Mouse (Mus musculus) right cerebral cortex, postnatal 10 days (tissue): ENCODE results near the gene Ttll5.

Experiments
- DNase-seq, 2 experiments: peaks; one replicate each; pipeline ENCODE4 v3.0.0; 2021; ENCODE audit warnings: low spot score in 2 of 2

Gene Ttll5

DNA sequence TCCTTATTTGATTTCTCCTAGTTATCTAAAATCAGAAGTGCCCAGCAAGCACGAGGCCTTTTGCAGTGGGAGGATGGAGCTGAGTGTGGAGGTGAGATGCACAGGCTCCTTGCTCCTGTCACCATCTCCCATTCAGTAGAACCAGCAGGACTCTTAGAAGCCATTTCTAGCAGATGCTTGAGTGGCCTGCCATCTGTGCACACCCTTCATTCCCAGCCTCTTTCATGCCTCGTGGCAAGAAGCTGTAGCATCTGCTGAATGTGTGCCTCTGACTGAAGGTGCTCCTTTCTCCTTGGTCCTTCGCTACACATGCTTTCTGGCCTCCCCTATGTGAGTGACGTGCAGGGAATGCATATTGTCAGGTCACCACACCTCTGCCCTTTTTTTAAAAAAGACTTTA lies 143.9 kb downstream of the Ttll5 start:
- DNase-seq: no peak

GRCm38 (mm10) chr12:85969571-85969970 lies 145.1 kb downstream of the Ttll5 start:
- no peak for DNase-seq

DNA sequence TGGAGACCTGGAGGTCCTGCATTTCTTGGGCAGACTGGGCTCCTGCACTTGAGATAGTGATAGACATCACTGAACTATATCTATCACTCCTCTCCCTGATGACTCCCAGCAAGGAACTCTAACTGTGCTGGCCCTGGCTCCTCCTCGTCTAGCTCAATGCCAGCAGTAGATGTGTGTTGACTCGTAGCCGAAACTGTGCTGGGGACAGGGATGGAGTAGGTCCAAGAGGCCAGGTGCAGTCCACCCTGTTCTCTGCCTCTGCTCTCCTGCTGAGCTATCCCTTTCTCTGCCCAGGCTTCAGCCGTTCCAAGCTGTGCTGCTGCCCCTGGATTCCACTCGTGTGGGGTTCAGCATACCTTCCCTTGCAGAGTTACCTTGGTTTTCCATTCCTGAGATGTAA lies 145.7 kb downstream of the Ttll5 start:
- no peak for DNase-seq

GRCm38 (mm10) chr12:85970803-85971202 lies 146.3 kb downstream of the Ttll5 start:
- DNase-seq: no peak

GRCm38 (mm10) chr12:85971655-85972054 lies 147.2 kb downstream of the Ttll5 start:
- no peak for DNase-seq

DNA sequence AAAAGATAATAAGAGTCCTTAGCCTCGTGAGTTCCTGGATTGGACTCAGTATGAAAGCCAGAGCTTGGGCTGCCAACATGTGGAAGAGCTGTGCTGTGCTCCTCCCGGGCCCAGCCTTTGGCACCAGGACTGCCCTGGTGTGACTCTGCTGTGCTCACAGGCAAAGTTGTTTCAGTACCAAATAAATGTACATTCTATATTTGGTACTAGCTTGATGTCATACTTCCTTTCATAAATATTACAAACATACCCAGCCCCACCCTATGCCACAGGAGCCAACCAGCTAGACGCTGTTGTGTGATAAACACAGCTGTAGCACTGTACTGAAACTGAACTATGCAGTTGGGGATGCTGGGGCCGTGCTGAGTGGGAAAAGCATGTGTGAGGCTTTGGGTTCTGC lies 149.1 kb downstream of the Ttll5 start:
- DNase-seq: no peak

DNA sequence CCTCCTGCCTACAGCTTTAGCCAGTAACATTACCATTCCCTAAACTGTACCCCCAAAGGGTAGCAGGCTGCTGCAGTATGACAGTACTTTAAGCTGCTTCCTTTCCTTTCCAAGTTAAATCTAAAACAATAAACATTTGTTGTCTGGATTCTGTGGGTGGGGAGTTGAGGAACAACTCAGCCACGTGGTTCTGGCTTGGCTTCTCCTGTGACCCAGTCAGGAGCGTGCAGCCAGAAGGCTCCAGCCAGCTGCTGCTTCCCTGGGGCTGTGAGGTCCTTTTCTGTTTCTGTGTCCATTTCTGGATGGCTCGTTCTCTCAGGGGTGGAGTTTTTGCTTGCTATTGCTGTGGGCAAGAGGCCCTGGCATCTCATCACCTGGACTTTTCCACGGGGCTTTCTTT lies 149.6 kb downstream of the Ttll5 start:
- DNase-seq: no peak

DNA sequence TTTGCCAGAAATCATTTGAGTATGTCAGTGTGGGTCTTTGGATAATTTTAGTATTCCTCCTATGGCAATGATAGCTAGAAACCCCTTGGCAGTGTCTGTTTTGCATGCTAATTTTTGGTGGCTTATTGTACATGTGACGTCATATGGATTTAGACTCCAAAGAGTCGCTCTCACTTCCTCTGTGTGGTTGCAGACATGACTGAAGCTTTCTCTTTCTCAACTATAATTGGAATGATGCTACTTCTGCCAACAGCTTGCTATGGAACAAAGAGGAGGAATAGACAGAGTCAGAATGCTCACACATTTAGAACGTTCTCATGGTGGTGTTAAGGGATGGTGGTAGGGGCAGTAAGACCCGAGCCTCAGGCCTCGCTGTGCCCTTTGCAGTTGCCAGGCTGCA lies 155.5 kb downstream of the Ttll5 start:
- no peak for DNase-seq

- no peak for DNase-seq
Observed at GRCm38 (mm10) chr12:85985524-85985923, 161.1 kb downstream of the Ttll5 start.

- no peak for DNase-seq
Observed at GRCm38 (mm10) chr12:85986024-85986423, 161.6 kb downstream of the Ttll5 start.

GRCm38 (mm10) chr12:85986540-85987443 lies 162.3 kb downstream of the Ttll5 start:
- DNase-seq: no peak

GRCm38 (mm10) chr12:85987444-85987889 lies 163.0 kb downstream of the Ttll5 start:
- no peak for DNase-seq

GRCm38 (mm10) chr12:85988121-85988520 lies 163.7 kb downstream of the Ttll5 start:
- no peak for DNase-seq

- DNase-seq: no peak
Observed at GRCm38 (mm10) chr12:85988818-85989377, 164.4 kb downstream of the Ttll5 start.

- DNase-seq: no peak
Observed at GRCm38 (mm10) chr12:85992013-85992837, 167.8 kb downstream of the Ttll5 start.

DNA sequence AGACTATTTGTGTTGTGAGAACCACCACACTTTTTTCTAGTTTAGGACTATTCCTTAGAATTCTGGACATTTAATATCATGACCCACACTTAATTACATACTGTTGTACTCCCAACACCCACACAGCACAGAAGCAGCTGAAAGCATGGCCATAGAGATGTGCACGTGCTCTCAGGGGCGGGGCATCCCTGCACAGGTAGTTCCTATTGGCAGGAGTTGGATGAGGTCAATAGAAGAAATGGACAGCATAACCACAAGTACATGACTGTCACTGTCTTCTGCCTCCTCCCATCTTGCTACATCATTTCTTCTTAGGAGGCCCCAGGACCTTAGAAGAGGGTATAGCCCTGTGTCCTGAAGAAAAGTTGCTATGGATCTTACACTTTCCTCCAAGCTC lies 168.4 kb downstream of the Ttll5 start:
- no peak for DNase-seq

GRCm38 (mm10) chr12:85993790-85994360 lies 169.4 kb downstream of the Ttll5 start:
- DNase-seq: no peak

- peak; percentile 34 to 53 for DNase-seq
Observed at GRCm38 (mm10) chr12:86000641-86001073, 176.2 kb downstream of the Ttll5 start.

DNA sequence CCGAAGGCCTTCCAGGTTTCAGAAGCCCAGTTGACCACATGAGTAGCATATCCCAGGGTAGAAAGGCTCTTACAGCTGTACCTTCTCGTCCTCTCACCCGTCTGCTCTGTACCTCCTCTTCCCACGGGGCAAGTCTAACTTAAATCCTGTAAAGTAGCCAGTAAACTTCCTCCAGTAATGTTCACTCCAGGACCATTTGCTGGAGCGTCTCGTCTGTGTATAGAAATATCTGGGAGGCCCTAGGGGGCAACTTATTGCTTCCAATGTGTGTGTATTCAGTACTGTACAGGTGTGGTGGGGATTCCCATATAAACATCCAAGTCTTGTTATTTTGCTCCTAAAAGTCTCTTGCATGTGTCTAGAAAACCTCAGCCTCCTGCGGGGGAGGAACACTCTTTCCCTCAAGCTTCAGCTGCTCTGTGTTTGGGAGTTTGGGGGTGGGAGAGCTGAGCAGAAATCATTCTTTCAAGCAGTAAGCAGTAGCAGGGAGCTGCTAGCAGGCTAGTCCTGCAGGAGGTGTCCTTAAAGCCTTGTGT lies 176.7 kb downstream of the Ttll5 start:
- peak; percentile 56 to 63 for DNase-seq

DNA sequence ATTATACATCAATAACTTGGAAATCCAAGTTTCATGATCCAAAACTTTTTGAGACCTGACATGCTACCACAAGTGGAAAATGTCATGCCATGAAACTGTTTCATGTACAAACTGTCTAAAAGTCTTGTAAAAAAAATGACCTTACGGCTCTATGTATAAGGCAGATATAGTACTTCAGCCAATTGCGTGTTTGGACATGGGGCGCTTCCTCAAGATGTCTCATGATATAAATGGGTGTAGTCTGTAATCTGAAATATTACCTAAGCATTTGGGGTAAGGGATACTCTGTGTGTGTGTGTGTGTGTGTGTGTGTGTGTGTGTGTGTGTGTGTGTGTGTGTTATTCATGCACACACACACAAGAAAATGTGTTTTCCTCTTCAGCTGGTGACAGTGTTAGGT lies 180.2 kb downstream of the Ttll5 start:
- no peak for DNase-seq

DNA sequence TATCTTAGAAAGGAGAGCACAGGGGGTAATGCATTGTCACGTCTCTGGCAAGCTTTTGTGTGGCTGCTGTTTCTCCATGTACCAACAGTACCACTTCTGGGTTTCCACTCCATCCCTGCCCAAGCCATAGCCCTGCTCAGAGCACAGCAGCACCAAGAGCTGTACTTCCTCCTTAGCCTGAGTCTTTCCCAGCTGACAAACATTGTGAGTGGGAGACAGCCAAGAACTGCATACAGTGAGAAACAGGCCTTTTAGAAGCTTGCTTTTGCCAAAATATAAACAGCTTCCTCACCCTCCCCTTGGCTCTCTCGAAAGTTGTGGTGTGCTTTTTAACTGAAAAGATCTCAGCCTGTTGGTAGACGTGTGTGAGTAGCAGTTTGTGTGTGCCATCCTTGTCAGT lies 182.9 kb downstream of the Ttll5 start:
- DNase-seq: peak; percentile 36 to 43

DNA sequence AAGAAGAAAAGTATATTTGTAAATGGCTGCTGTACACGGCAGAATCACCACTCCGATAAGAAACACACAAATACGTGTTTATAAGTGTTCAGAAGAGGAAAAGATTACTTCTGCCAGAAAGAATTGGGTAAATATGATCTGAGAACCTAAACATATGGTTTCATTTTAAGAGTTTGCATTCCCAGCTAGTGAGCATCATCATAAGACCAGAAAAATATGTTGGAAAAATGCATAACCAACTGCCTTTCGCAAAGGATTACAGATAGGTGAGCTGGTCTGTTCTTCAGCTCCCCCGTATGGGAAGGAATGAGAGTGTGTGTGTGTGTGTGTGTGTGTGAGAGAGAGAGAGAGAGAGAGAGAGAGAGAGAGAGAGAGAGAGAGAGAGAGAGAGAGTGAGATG lies 186.2 kb downstream of the Ttll5 start:
- DNase-seq: no peak
